Mouse (Mus musculus) neural tube, embryonic 13.5 days (tissue): ENCODE measurements around the gene Foxo3. TPM values are rescaled to one million over a fixed set of nuclear protein-coding genes. Genes with fewer than 3 reads are reported as not detected.

ENCODE experiments used
- ATAC-seq: fragments of 200-750 bp; cut with Nextera tagmentation; 2 replicates; pipeline ENCODE4 v1.8.0; 2017; ENCODE audit warnings: low read depth, mild to moderate bottlenecking, moderate TSS enrichment, moderate library complexity
- H3K27ac ChIP-seq: fragments of 300-500 bp; sonication (generic); replicated peaks from 2 replicates; pipeline ENCODE4 v1.5.1; 2015; ENCODE audit warnings: moderate library complexity, mild to moderate bottlenecking, inconsistent platforms
- H3K27me3 ChIP-seq: fragments of 300-500 bp; sonication (generic); 2 replicates; pipeline ENCODE4 v1.6.1; 2015; ENCODE audit warnings: mild to moderate bottlenecking, inconsistent platforms
- H3K36me3 ChIP-seq: fragments of 300-500 bp; sonication (generic); 2 replicates; pipeline ENCODE4 v1.6.1; 2015; ENCODE audit warnings: mild to moderate bottlenecking, inconsistent platforms
- H3K4me1 ChIP-seq: fragments of 300-500 bp; sonication (generic); replicated peaks from 2 replicates; pipeline ENCODE4 v1.6.1; 2015; ENCODE audit warnings: inconsistent platforms
- H3K4me2 ChIP-seq: fragments of 300-500 bp; sonication (generic); 2 replicates; pipeline ENCODE4 v1.6.1; 2015; ENCODE audit warnings: inconsistent platforms, mild to moderate bottlenecking, moderate library complexity
- H3K4me3 ChIP-seq: fragments of 300-500 bp; sonication (generic); 2 replicates; pipeline ENCODE4 v1.5.1; 2015; ENCODE audit warnings: mild to moderate bottlenecking, inconsistent platforms
- H3K9ac ChIP-seq: fragments of 300-500 bp; sonication (generic); 2 replicates; pipeline ENCODE4 v1.6.1; 2015; ENCODE audit warnings: moderate library complexity, mild to moderate bottlenecking, inconsistent platforms
- H3K9me3 ChIP-seq: fragments of 300-500 bp; sonication (generic); 2 replicates; pipeline ENCODE4 v1.6.1; 2016; ENCODE audit warnings: inconsistent platforms
- WGBS: fragments of 180-500 bp; shearing (Covaris S2); methylation state at CpG from one replicate; pipeline ENCODE4 v1.1.7; 2015; 5-methylcytosine and 5-hydroxymethylcytosine counted together
- polyA plus RNA-seq: library from polyadenylated mRNA; unstranded; fragments of >200 nt; fragmentation: Nextera tagmentation; extraction: Ambion mirVana; gene quantifications from 2 replicates; pipeline ENCODE4 v1.2.1, GENCODE M21; 2015

Foxo3 gene
- polyA plus RNA-seq, 1 experiment from 2014 or later = 4.2 TPM

GRCm38 (mm10) chr10:42262061-42262460 lies 14.5 kb downstream of the Foxo3 start:
- WGBS = 91% methylated on average over 3 of the region's 3 CpGs
- peaks cover 24% of the 10 kb centered on the region for H3K36me3 ChIP-seq
- H3K27ac ChIP-seq = no peak overlapping the region
- H3K4me2 ChIP-seq = no peak overlapping the region
- no peak overlapping the region for H3K4me3 ChIP-seq
- no peaks in the 10 kb centered on the region for H3K27me3 ChIP-seq
- H3K9ac ChIP-seq = no peak overlapping the region
- ATAC-seq = no peak
- no peaks in the 10 kb centered on the region; the same call in 1 of the 2 replicates for H3K4me1 ChIP-seq
- H3K9me3 ChIP-seq = no peaks in the 10 kb centered on the region

- no peak overlapping the region for H3K4me2 ChIP-seq
- ATAC-seq = no peak
- H3K4me1 ChIP-seq = no peaks in the 10 kb centered on the region; the same call in 1 of the 2 replicates
- no peaks in the 10 kb centered on the region for H3K27me3 ChIP-seq
- no peak overlapping the region for H3K4me3 ChIP-seq
- WGBS = 94% methylated on average over 8 of the region's 8 CpGs
- peaks cover 18% of the 10 kb centered on the region for H3K36me3 ChIP-seq
- H3K9me3 ChIP-seq = no peaks in the 10 kb centered on the region
- no peak overlapping the region for H3K27ac ChIP-seq
- H3K9ac ChIP-seq = no peak overlapping the region
These were observed 15.5 kb downstream of the Foxo3 start for GRCm38 (mm10) chr10:42261103-42261502.

DNA sequence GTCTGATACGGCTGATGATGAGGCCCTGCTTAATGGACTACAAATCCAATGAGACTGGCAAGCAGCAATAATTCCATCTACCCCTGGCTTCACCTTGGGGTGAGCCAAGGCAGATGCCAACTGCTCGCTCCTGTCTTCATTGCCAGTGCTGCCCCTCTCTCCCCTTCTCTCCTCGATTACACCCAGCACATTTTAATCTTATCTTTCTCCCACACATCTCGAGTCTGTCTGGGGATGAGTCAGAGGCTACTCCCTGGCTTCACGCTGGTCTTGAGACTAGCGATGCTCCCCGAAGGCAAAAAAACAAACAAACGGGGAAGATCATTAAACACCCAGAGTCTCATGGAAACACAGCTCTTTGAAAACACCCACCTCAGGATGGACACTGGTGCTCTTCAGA lies 16.0 kb downstream of the Foxo3 start:
- ATAC-seq = no peak
- Histone ChIP-seq H3K4me2 (no peak overlapping the region), H3K4me3 (no peak overlapping the region), H3K9ac (no peak overlapping the region), H3K27me3 (no peaks in the 10 kb centered on the region), H3K4me1 (no peaks in the 10 kb centered on the region; the same call in 1 of the 2 replicates), H3K27ac (no peak overlapping the region), H3K9me3 (no peaks in the 10 kb centered on the region), H3K36me3 (peaks cover 13% of the 10 kb centered on the region)
- WGBS = 77% methylated on average over 8 of the region's 8 CpGs

- Histone ChIP-seq H3K27me3 (no peaks in the 10 kb centered on the region), H3K4me3 (no peak overlapping the region), H3K4me2 (no peak overlapping the region), H3K4me1 (no peaks in the 10 kb centered on the region; the same call in 1 of the 2 replicates), H3K9ac (no peak overlapping the region), H3K36me3 (0 out of 2 replicates have a peak, but pooled peaks cover 4% of the 10 kb centered on the region), H3K9me3 (no peaks in the 10 kb centered on the region), H3K27ac (no peak overlapping the region)
- ATAC-seq = no peak
- 66% methylated on average over 4 of the region's 4 CpGs for WGBS
These were observed 17.0 kb downstream of the Foxo3 start for GRCm38 (mm10) chr10:42259602-42260001.

DNA sequence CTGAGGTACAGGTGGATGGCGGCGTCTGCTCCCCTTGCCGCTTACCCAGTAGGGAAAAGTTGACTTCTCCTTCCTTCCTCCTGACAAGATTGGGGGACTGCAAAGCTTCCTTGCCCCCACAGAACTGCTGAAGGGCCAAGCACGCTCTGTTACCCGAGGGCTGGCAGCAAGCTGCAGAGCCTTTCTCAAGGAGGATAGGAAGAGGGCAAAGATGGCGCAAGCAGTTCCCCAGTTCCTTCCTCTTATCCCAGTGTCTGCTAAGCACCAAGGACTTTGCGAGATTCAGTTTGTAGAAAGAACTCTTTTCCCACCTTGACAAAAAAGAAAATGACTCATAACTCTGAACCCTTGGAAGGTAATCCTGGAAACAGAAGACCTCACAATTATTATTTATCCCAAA lies 18.6 kb downstream of the Foxo3 start:
- whole genome bisulfite sequencing = 93% methylated on average over 7 of the region's 7 CpGs
- Histone ChIP-seq H3K9me3 (no peaks in the 10 kb centered on the region), H3K9ac (no peak overlapping the region), H3K4me3 (no peak overlapping the region), H3K27ac (no peak overlapping the region), H3K27me3 (no peaks in the 10 kb centered on the region), H3K36me3 (no peaks in the 10 kb centered on the region), H3K4me2 (no peak overlapping the region), H3K4me1 (no peaks in the 10 kb centered on the region; the same call in 1 of the 2 replicates)
- no peak for ATAC-seq

DNA sequence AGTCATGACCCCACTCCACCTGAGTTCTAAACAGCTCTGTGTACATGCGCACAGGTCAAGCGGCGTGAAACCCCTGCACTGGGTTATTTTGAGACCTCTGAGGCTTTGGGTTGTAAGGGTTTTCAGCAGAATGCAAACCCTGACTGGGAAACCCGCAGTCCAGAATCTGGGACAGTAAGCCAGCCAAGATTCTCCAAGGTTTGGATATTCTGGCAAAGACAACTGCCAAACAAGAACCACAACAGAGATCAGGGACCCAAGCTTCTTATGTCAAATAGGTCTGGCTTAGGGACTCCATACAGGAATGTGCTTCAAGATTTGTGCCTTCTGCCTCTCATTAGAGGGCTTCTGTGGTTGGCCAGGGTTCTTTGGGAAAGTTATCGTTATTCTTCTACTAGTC lies 21.8 kb downstream of the Foxo3 start:
- Histone ChIP-seq H3K27ac (no peak overlapping the region), H3K4me1 (peaks cover 22% of the 10 kb centered on the region), H3K9me3 (no peaks in the 10 kb centered on the region), H3K4me2 (no peak overlapping the region), H3K9ac (no peak overlapping the region), H3K4me3 (no peak overlapping the region), H3K27me3 (no peaks in the 10 kb centered on the region), H3K36me3 (no peaks in the 10 kb centered on the region)
- ATAC-seq = no peak
- WGBS = 96% methylated on average over 5 of the region's 5 CpGs

GRCm38 (mm10) chr10:42251749-42252323 lies 24.7 kb downstream of the Foxo3 start:
- WGBS = 45% methylated on average over 8 of the region's 8 CpGs
- Histone ChIP-seq H3K27me3 (no peaks in the 10 kb centered on the region), H3K4me1 (peaks cover 38% of the 10 kb centered on the region), H3K4me2 (no peak overlapping the region), H3K36me3 (no peaks in the 10 kb centered on the region), H3K27ac (0 out of 2 replicates have a peak overlapping the region, but pooled peaks have one; percentile 19), H3K9me3 (no peaks in the 10 kb centered on the region), H3K9ac (0 out of 2 replicates have a peak overlapping the region, but pooled peaks have one; percentile 32), H3K4me3 (no peak overlapping the region)
- ATAC-seq = no peak

- H3K27me3 ChIP-seq = no peaks in the 10 kb centered on the region
- H3K4me3 ChIP-seq = no peak overlapping the region
- no peaks in the 10 kb centered on the region for H3K36me3 ChIP-seq
- H3K9ac ChIP-seq = peak overlapping the region; percentile 32; the same call in 1 of the 2 replicates
- no peaks in the 10 kb centered on the region for H3K9me3 ChIP-seq
- 0 out of 2 replicates have a peak overlapping the region, but pooled peaks have one; percentile 19 for H3K27ac ChIP-seq
- H3K4me2 ChIP-seq = no peak overlapping the region
- 57% methylated on average over 7 of the region's 7 CpGs for WGBS
- ATAC-seq = peak; percentile 41; the same call in 1 of the 2 replicates
- H3K4me1 ChIP-seq = peaks cover 42% of the 10 kb centered on the region
These were observed 25.4 kb downstream of the Foxo3 start for GRCm38 (mm10) chr10:42251203-42251602.

DNA sequence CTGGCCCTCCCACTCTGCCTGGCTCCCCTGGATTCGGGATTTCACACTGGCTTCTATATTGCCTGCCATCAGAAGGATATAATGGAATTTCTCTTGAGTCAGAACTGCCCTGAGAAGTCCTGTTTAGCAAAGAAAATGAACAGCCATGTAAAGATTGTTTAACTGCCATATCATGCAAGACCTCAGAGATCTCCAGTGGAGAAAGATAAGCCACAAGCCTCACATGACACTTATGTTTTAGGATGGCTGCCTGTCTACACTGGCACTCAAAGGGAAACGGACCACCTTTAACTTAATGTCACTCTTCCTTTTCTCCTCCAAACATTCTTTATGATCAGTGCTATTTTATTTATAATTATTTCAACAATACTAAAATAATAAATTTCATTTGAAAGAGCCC lies 26.6 kb downstream of the Foxo3 start:
- H3K9ac ChIP-seq = no peak overlapping the region
- no peaks in the 10 kb centered on the region for H3K36me3 ChIP-seq
- ATAC-seq = no peak
- peaks cover 42% of the 10 kb centered on the region for H3K4me1 ChIP-seq
- no peaks in the 10 kb centered on the region for H3K27me3 ChIP-seq
- no peak overlapping the region for H3K4me3 ChIP-seq
- no peak overlapping the region for H3K27ac ChIP-seq
- no peak overlapping the region for H3K4me2 ChIP-seq
- no peaks in the 10 kb centered on the region for H3K9me3 ChIP-seq
- 78% methylated on average over 2 of the region's 2 CpGs for WGBS

- WGBS = 75% methylated on average over 5 of the region's 5 CpGs
- H3K9ac ChIP-seq = no peak overlapping the region
- ATAC-seq = no peak
- no peak overlapping the region for H3K4me3 ChIP-seq
- H3K36me3 ChIP-seq = no peaks in the 10 kb centered on the region
- no peak overlapping the region for H3K27ac ChIP-seq
- no peaks in the 10 kb centered on the region for H3K9me3 ChIP-seq
- H3K27me3 ChIP-seq = no peaks in the 10 kb centered on the region
- peaks cover 42% of the 10 kb centered on the region for H3K4me1 ChIP-seq
- H3K4me2 ChIP-seq = no peak overlapping the region
These were observed 27.9 kb downstream of the Foxo3 start for GRCm38 (mm10) chr10:42248644-42249043.

GRCm38 (mm10) chr10:42248156-42248555 lies 28.4 kb downstream of the Foxo3 start:
- H3K27ac ChIP-seq = no peak overlapping the region
- H3K36me3 ChIP-seq = no peaks in the 10 kb centered on the region
- H3K4me1 ChIP-seq = peaks cover 42% of the 10 kb centered on the region
- H3K4me2 ChIP-seq = no peak overlapping the region
- no peaks in the 10 kb centered on the region for H3K27me3 ChIP-seq
- no peak for ATAC-seq
- 76% methylated on average over 4 of the region's 4 CpGs for WGBS
- no peak overlapping the region for H3K9ac ChIP-seq
- no peaks in the 10 kb centered on the region for H3K9me3 ChIP-seq
- H3K4me3 ChIP-seq = no peak overlapping the region

- H3K9me3 ChIP-seq = no peaks in the 10 kb centered on the region
- no peaks in the 10 kb centered on the region for H3K36me3 ChIP-seq
- 84% methylated on average over 11 of the region's 11 CpGs for WGBS
These were observed 29.3 kb downstream of the Foxo3 start for GRCm38 (mm10) chr10:42247125-42247816.

More at GRCm38 (mm10) chr10:42247125-42247816, 29.3 kb downstream of the Foxo3 start:
- no peak overlapping the region for H3K9ac ChIP-seq
- H3K4me2 ChIP-seq = no peak overlapping the region
- no peak for ATAC-seq
- H3K4me1 ChIP-seq = peaks cover 42% of the 10 kb centered on the region
- no peak overlapping the region for H3K4me3 ChIP-seq
- no peaks in the 10 kb centered on the region for H3K27me3 ChIP-seq
- no peak overlapping the region for H3K27ac ChIP-seq
